8 mouse cellular contexts compared by ENCODE assay signal in genomic region chr2:116062761-116063441, GRCm38 (mm10). TPM values are rescaled to one million over a fixed set of nuclear protein-coding genes. Genes with fewer than 3 reads are reported as not detected.
DNase-seq lines count a peak whose midpoint lies in the region; ATAC-seq and TF ChIP-seq lines count a peak whose summit lies in the region.

No protein-coding gene starts in this region.

- peak overlapping the region; percentile 95 for H3K4me3 ChIP-seq in brown adipose tissue, adult 24 weeks (ENCODE audit: insufficient read depth, low read depth, low read length)
- peak overlapping the region; percentile 85 for H3K4me3 ChIP-seq in heart, postnatal 0 days (ENCODE audit: low read depth, low read length)
- H3K4me3 ChIP-seq in liver, adult 2 months (ENCODE audit: insufficient read depth, low read depth, low read length), result peak overlapping the region; percentile 83

- TF ChIP-seq EP300 in heart, postnatal 0 days (IDR thresholded peaks at IDR 0.05; ENCODE audit: low read depth), result no peak

- peak overlapping the region; percentile 98 for H3K9ac ChIP-seq in heart, postnatal 0 days (replicated peaks; ENCODE audit: low read depth, low read length)
- peak overlapping the region; percentile 72 for H3K9ac ChIP-seq in liver, adult 2 months (ENCODE audit: low read depth, low read length)

- TF ChIP-seq CTCF in heart, postnatal 0 days (IDR thresholded peaks at IDR 0.05; ENCODE audit: low read depth), result no peak
- TF ChIP-seq CTCF in liver, adult 2 months (IDR thresholded peaks at IDR 0.05; ENCODE audit: low read depth, low read length), result no peak

- peak; percentile 61 to 74 for DNase-seq in heart, adult 18-20 months
- no peak for DNase-seq in heart, adult 9 months (ENCODE audit: low spot score in 2 of 2)
- no peak for DNase-seq in heart, postnatal 0 days (ENCODE audit: low spot score)
- DNase-seq in liver, adult 2 months (ENCODE audit: extremely low read depth, low read depth, low spot score), result no peak
- peak; percentile 48 for DNase-seq in retina, embryonic 14.5 days (ENCODE audit: low spot score)
- DNase-seq in left cerebral cortex, postnatal 36 days (ENCODE audit: low spot score in 2 of 2), result no peak
- no peak for DNase-seq in layer of hippocampus, postnatal 10 days (ENCODE audit: low spot score in 2 of 2)

- peaks cover 16% of the 10 kb centered on the region for H3K36me3 ChIP-seq in heart, postnatal 0 days (replicated peaks; ENCODE audit: control insufficient read depth, insufficient read depth, low read length)
- no peaks in the 10 kb centered on the region for H3K36me3 ChIP-seq in liver, adult 2 months (ENCODE audit: control insufficient read depth, insufficient read depth, low read length)

- peaks cover 4% of the 10 kb centered on the region; the same call in 1 of the 2 replicates for H3K79me2 ChIP-seq in liver, adult 2 months (ENCODE audit: control insufficient read depth, insufficient read depth, low read length)

- H3K9me3 ChIP-seq in heart, postnatal 0 days (replicated peaks; ENCODE audit: control insufficient read depth, low read length), result no peaks in the 10 kb centered on the region

- no peak for ATAC-seq in heart, postnatal 0 days (ENCODE audit: insufficient read depth, low read depth)

- no peaks in the 10 kb centered on the region for H3K4me1 ChIP-seq in brown adipose tissue, adult 24 weeks (ENCODE audit: control insufficient read depth, insufficient read depth, insufficient read length, low read length)
- 0 out of 2 replicates have a peak, but pooled peaks cover 4% of the 10 kb centered on the region for H3K4me1 ChIP-seq in heart, postnatal 0 days (ENCODE audit: control insufficient read depth, insufficient read depth)
- H3K4me1 ChIP-seq in liver, adult 2 months (ENCODE audit: control insufficient read depth, insufficient read depth, low read length), result 0 out of 2 replicates have a peak, but pooled peaks cover 3% of the 10 kb centered on the region

- H3K27ac ChIP-seq in brown adipose tissue, adult 24 weeks (replicated peaks; ENCODE audit: low read depth, low read length), result peak overlapping the region; percentile 65
- H3K27ac ChIP-seq in heart, postnatal 0 days (ENCODE audit: low read depth), result peak overlapping the region; percentile 96
- H3K27ac ChIP-seq in liver, adult 2 months (replicated peaks; ENCODE audit: insufficient read depth, low read depth, low read length), result peak overlapping the region; percentile 35

- 1% methylated on average over 36 of the region's 36 CpGs for whole genome bisulfite sequencing in heart, postnatal 0 days
- 14% methylated on average over 36 of the region's 36 CpGs for WGBS in liver, adult 2 months

- no peak for TF ChIP-seq POLR2A in liver, adult 2 months (IDR thresholded peaks at IDR 0.05; ENCODE audit: extremely low read depth, insufficient read depth, low read length)

- H3K27me3 ChIP-seq in heart, postnatal 0 days (ENCODE audit: control insufficient read depth, insufficient read depth, low read length), result no peaks in the 10 kb centered on the region
- H3K27me3 ChIP-seq in liver, adult 2 months (ENCODE audit: control insufficient read depth, insufficient read depth, low read length), result no peaks in the 10 kb centered on the region

- peak overlapping the region; percentile 86 for H3K4me2 ChIP-seq in heart, postnatal 0 days (ENCODE audit: low read depth, low read length)

- intact Hi-C loops in left cerebral cortex, postnatal 36 days (cut with DNase I), result loop anchor here (5.0 to 10.0 kb wide), 3 partner anchors 551 to 1438 kb away; no protein-coding TSS in a partner anchor

RNA-seq across cellular contexts. Expression of gene Meis2, which starts 2.7 kb away (rescaled TPM):
- total RNA-seq in heart, adult 18-20 months (2021), result 10 to 100 TPM; 19.1 to 24.3 TPM
- 12.2 and 14.6 TPM in 2 replicates for polyA plus RNA-seq in brown adipose tissue, adult 24 weeks (2012; ENCODE audit: insufficient read depth, insufficient read length, missing spikeins)
- 30.5 and 42.2 TPM in 2 replicates for total RNA-seq in heart, postnatal 0 days (2014; rRNA removed; ENCODE audit: low replicate concordance)
- 15.4 and 15.7 TPM in 2 replicates for polyA plus RNA-seq in heart, postnatal 0 days (2015; fragmentation: Nextera tagmentation; extraction: Ambion mirVana)
- total RNA-seq in liver, adult 2 months (2014; rRNA removed), result 4.4 and 4.5 TPM in 2 replicates
- 2.2 and 2.4 TPM in 2 replicates for polyA plus RNA-seq in liver, adult 2 months (2012; rRNA removed)
- 100 to 1,000 TPM; 100 to 123 TPM for total RNA-seq in left cerebral cortex, postnatal 36 days (2021)
- total RNA-seq in layer of hippocampus, postnatal 10 days (2021), result 10 to 100 TPM; 49.6 to 50.6 TPM

Comparison
In these comparisons a context has a peak if more than half of its experiments do, and no peak if none do; other contexts are left out.
1. DNase-seq: peak in heart, adult 18-20 months (2 of 2) and retina, embryonic 14.5 days (single experiment); none in heart, adult 9 months (0 of 2), heart, postnatal 0 days (single experiment), liver, adult 2 months (single experiment), left cerebral cortex, postnatal 36 days (0 of 2) and layer of hippocampus, postnatal 10 days (0 of 2).
2. H3K27ac ChIP-seq: peak in every context shown above with its lines; median percentile 96 in heart, postnatal 0 days; 65 in brown adipose tissue, adult 24 weeks; 35 in liver, adult 2 months.
3. Peak in every context shown above with its lines, with median percentiles within 50 percentile points of each other: H3K4me3 ChIP-seq.